Mouse (Mus musculus): ENCODE results near the gene Ttc37.

The Ttc37 gene

GRCm38 (mm10) chr13:76098493-76099303 lies at the start of gene Ttc37, which contains the start of gene Arsk:
Gene Ttc37 (plus strand): TSS chr13:76098734.
Gene Arsk (minus strand): TSS chr13:76098660.
- DNase-seq (ENCODE audit: low read depth) = peak; percentile 98

- DNase-seq (ENCODE audit: low read depth) = peak; percentile 26
Measured at GRCm38 (mm10) chr13:76055391-76056232, 42.9 kb upstream of the Ttc37 start.

- DNase-seq (ENCODE audit: low read depth) = peak; percentile 62
Measured at GRCm38 (mm10) chr13:76056261-76056724, 42.2 kb upstream of the Ttc37 start.

DNA sequence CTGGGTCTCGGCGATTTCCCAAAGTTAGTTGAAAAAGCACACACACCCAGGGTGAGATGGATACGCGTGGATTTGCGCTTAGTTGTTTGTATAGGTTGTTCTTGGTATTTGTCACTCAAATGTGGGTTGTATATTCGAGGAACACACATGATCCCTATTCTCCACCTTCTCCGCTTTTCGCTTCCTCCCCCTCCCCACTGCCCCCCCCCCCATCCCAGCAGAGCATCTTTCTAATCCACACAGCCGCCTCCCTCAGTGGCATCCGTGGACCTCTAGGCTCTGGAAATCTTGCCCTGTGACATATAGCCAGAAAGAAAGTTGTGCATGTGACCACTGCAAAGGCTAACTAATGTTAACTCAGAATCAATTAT lies 41.7 kb upstream of the Ttc37 start, which contains the start of gene Gpr150:
Gene Gpr150, minus strand, starts transcription at position 101 of the 371 bp plus-strand sequence.
- no peak for DNase-seq (ENCODE audit: low read depth)

DNA sequence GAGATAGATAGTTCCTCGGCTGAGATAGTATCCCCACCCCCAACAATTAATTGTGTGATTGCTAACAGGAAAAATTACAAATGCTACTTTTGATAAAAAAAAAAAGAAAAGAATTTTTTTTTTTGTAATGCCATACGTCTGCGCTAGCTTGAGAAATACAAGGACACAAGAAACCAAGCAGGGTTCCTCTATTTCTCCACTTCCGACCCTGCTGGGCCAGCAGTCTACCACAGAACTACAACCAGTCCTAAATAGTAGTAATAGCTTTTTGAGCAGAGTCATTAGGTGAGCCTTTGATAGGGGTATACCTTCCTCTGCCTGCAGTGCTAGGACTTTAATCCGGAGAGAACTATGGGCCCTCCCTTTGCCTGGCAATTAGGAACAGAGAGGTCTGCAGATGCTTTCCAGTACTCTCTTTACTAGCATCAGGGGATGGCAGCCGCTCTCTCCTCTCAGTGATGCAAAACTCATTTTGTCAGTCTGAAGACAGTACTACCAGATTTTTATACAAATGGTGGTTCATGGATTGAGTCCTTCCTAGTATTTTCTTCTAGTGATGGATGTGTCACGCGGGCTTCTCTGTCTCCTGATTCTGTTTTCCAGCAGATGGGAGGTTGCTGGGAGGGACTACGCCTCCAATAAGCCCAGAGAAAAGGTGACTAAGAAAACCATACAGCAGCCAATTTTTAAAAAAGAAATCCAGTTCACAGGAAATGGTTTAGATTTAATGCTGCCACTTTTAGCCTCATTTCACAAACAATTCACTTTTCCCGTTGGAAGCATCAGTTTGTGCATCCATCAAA lies 41.1 kb upstream of the Ttc37 start:
- no peak for DNase-seq (ENCODE audit: low read depth)

DNA sequence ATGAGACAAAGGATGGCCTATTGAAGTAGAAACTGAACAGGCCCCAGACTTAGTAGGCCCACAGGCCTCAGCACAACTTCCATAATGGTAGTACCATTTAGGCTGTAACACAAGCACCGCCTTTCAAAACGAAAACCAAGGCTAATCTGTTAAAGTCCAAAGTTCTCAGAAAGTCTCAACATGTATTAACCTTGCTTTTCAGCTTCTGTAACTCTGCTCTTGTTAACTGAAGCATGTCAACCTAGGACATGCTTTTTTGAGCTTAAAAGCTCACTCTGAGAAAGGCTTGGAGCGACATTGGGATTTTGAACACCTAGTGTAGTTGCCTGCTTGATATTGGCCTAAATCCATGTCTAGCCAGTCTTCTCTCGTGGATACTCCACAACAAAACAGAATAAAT lies 38.9 kb upstream of the Ttc37 start:
- no peak for DNase-seq (ENCODE audit: low read depth)

DNA sequence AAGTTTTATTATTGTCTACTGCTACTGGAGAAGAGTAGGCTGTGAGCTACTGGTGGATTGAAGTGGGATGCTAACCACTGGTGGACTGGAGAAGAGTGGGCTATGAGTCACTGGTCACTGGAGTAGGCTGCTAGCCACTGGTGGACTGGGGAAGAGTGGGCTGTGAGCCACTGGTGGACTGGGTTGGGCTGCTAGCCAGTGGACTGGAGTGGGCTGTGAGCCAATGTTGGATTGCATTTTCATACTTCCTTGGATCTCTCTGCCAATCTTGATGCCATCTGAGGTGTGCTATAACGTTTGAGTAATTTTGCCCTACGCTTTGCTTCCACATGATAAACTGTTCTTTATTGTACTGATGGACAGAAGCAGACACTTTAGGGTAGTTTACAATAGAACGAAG lies 36.4 kb upstream of the Ttc37 start:
- no peak for DNase-seq (ENCODE audit: low read depth)

DNA sequence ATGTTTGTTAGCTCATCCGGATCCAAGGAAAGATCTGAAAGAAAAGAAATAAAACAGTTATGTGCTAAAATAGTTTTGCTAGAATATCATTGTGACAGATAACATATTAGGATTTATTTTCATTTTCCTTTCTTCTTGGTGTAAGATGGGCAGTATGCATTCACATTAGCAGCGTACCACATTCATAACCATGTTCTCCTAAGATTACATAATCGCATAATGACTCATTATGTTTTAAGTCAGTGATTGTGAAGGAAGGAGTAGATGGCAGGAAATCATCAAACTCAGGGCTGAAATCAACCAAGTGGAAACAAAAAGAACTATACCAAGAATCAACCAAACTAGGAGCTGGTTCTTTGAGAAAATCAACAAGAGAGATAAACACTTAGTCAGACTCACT lies 36.0 kb upstream of the Ttc37 start:
- DNase-seq (ENCODE audit: low read depth) = no peak

- no peak for DNase-seq (ENCODE audit: low read depth)
Measured at GRCm38 (mm10) chr13:76063548-76063947, 35.0 kb upstream of the Ttc37 start.

DNA sequence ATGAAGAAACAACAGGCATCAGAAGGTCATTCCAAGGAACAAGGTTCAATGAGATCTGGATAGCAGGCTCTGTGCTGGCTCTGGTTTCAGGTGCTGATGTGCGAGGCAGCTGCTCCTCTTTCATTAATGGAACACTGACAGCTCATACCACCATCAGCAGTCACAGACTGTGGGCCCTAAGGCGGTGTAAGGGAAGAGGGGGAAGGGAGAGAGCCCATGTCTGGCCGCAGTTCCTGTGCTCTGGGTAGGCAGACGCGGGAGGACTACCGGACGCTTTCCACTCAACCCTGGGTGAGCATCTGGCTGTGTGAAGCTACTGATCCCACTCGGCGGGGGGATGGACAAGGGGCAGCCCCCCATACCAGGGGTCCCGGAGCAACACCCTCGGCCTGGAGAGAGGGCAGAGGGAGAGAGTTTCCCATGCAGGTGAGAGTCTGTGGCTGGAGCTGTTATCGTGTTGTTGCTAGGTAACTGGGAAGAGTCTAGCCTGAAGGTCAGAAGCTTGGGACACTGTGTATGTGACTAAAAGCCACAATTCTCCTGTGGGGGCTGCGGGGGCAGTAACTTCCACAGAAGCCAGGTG lies 34.1 kb upstream of the Ttc37 start:
- no peak for DNase-seq (ENCODE audit: low read depth)

DNA sequence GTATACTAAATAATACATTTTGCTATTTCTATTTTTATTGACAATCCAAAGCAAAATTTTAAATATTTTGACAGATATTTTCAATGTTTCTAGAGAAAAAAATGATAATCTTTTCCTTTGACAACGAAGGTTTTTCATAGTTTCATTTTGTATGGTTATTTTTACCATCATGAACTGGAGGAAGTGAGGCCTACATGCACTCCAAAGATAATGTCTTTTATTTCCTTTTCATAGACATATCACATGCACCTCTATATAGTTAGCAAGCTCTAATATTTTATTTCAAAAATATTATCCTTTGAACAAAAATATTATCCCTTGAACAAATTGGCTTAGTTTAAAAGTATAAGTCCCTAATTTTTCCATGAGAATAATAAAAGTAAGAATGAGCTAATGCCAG lies 24.2 kb upstream of the Ttc37 start:
- DNase-seq (ENCODE audit: low read depth) = no peak

GRCm38 (mm10) chr13:76098116-76098492 lies 430 bp upstream of the Ttc37 start:
- DNase-seq (ENCODE audit: low read depth) = no peak

DNA sequence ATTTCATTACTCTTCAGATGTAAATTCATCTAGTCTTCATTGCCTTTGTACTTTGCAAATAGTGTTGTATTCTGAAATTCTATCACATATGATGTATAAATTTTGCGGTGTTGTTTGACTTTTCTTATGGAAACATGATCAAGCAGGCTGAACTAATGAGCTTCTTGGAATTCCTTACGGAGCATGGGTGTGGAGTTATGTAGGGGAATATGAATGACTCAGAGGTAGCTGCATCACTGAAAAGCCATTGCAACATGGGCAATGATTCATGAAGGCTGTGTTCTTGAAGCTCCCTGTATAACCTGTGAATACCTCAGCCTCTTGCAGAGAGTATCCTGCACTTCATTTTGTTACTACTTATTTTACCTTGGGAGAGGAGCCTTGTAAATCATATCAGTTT lies 3.5 kb downstream of the Ttc37 start:
- no peak for DNase-seq (ENCODE audit: low read depth)

DNA sequence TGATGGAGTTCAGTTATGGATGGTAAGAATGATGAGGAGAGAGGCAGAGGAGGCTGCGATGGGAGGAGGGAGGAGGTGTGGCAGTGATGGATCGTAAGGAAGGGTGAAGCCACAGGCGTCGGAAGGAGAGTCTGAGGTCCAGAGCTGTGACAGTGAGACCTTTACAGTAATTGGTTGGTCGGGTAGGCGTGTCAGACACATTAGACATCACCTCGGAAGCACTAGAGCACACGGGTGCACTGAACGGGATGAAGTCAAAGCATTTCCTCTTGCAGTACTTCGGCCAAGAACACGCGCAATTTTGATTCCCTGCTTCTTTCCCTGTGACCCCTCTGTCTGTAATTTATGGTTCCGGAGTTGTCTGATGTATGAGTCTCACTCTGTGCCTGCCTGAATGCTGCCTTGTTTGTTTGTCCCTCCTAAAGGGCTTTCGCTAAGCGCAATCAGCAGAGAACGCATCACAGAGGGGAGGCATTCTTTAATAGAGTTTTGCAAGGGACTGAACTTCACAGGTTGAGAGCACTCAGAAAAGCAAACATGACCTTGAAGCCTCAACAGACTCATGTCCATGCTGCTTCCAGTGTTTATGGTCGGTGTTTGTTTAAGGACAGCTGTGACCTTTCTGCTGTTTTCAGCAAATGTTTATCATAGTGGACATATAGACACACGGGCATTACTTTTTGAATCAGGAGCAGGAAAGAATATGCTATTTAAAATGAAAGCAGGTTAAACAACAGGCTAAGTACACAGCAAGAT lies 10.7 kb downstream of the Ttc37 start:
- no peak for DNase-seq (ENCODE audit: low read depth)

DNA sequence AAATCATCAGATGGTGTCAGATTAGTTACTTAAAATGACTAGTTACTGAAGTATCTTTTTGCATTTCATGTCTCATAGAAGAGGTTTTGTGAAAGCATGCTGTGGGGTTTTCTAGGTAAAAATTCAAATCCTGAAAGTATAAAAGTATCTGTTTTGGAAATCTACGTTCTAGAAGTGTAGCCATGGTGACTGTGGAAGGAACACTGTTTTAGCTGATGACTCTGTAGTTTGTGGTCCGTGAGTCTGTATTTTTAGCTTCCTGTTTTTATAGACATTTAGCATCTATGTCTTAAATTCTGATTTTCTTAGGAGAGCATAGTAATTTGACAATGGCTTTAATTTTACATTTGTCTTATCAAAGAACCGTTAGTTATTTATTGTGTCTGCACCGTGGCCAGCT lies 30.3 kb downstream of the Ttc37 start:
- peak; percentile 62 for DNase-seq (ENCODE audit: low read depth)

DNA sequence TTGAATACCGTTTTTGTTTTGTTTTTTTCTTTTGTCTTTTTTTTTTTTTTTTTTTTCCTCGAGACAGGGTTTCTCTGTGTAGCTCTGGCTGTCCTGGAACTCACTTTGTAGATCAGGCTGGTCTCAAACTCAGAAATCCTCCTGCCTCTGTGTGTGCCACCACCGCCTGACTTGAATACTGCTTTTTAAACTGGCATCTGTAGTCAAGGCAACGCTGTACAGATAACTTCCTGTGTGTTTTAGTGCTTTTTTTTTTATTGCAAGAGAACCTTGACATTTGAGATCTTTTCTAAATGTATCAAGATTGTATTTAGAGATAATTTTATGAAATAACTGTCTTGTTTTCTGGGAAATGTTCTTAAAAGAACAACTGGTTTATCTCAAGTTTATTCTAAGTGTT lies 33.9 kb downstream of the Ttc37 start:
- peak; percentile 35 for DNase-seq (ENCODE audit: low read depth)

GRCm38 (mm10) chr13:76138862-76139261 lies 40.3 kb downstream of the Ttc37 start:
- DNase-seq (ENCODE audit: low read depth) = peak; percentile 45

GRCm38 (mm10) chr13:76141117-76141808 lies 42.7 kb downstream of the Ttc37 start:
- DNase-seq (ENCODE audit: low read depth) = no peak

DNA sequence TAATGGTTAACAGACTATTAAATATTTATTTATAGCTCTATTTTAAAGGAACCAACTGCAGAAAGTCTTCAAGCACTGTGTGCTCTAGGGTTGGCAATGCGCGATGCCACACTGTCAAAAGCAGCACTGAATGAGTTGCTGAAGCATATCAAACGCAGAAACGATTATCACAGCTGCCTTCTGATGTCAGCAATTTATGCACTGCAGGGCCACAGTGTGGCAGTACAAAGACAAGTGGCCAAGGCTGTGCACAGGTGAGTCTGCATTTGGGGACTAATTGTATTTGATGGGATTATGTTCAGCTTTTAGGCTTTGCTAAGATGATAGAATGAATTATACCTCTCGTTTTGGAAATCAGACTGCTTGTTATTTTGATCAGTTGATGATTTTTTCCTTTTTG lies 51.9 kb downstream of the Ttc37 start:
- DNase-seq (ENCODE audit: low read depth) = no peak

DNA sequence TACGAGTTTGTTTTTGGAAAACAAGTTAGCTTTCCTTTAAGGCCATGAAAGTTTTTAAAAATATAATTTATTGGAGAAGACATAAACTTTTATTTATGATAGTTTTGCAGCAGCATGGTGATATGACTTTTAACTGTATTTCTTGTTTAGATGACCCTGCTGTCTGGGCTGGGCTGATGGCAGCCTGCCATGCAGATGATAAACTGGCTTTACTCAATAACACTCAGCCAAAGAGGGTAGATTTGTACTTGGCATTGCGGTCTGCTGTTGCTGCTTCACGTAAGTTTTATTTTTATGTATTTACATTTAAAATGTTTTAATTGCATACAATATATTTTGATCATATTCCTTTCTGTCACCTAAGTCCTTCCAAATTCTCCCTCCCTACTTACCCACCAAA lies 58.6 kb downstream of the Ttc37 start:
- DNase-seq (ENCODE audit: low read depth) = no peak
